Mouse (Mus musculus) kidney, postnatal 14 days (tissue): ENCODE data around the gene Creb3.

Experiments used
- DNase-seq: peaks from one replicate; pipeline ENCODE4 v3.0.0; 2022; ENCODE audit warnings: mixed read lengths

The Creb3 gene

DNA sequence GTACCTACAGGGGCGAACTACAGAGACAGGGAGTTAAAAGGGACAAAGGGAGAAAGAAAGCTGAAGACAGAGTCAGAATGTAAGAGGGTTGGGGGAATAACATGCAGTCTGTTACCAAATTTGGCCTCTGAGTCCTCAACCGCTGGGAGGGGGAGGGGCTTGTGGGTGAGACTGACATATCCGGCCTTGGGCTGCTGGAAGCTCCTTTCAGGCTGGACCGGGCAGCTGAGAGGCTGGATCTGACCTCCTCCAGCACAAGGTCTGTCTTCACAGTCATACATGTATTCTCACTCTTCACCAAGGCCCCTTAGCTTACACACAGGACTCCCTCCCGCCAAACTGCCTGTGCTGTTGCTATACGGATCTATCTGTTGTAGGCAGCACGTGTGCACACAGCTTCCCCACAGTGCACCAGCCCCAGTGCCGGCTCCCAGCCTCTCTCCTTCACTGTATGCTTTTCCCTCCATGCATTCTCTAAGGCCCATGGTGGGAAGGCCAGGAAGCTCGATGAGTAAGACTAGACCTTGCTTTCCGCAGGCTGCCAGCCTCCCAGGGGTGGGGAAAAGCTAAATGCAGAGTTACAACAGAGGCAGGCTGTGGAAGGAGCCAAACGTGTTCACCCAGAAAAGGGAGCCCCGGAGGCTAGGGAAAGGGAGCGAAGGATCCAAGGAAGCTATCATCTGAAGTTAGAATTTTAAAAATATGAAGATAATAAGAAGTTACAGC is 3.3 kb upstream of the Creb3 start:
- DNase-seq, result peak; percentile 89

DNA sequence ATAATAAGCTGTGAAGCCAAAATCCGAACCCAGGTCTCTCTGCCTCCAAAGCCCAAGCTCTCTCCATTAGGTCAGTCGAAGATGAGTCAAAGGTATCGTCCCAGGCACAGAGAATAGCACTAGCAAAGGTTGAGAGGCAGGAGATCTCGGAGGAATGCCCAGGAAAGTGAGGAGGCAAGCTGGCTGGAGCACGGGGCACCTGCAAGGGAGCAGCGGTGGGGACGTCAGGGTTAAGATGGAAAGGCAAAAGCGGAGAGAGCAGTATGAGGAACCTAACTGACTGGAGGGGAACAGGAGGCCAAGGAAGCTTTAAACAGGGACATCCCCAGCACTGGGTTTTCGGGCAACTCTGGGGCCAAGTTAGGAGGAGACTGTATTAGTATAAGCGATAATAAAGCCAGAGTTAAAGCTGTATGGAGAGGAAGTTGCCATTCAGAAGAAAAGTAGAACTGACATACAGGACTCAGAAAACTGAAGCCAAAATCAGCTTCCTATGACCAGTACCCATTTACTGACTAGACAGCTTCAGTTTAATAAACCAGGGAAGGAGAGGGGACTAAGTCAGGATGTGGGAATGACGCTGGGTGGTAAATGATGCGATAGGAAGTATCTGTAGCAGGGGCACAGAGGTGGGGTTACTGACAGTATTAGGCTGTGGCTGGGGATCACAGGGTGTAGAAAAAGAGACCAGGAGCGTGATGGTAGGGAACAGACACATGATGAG is 2.5 kb upstream of the Creb3 start:
- no peak for DNase-seq

DNA sequence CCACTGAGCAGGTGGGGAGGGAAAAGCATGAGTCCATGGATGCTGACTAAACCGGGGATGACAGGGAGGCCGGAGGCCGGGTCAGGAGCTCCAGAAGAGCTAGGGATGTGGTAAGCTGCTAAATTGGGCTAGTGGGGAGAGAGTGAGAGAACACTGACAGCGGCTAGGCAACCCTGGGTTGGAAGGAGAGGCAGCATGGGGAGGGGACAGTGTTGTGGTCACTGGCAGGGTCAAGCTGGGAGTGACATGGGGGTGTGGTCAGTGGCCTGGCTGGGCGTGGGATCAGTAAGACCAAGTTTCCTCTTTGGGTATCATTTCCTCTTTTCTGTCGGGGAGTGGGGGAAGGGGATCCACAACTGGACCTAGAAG is 1.9 kb upstream of the Creb3 start:
- DNase-seq, result peak; percentile 74

DNA sequence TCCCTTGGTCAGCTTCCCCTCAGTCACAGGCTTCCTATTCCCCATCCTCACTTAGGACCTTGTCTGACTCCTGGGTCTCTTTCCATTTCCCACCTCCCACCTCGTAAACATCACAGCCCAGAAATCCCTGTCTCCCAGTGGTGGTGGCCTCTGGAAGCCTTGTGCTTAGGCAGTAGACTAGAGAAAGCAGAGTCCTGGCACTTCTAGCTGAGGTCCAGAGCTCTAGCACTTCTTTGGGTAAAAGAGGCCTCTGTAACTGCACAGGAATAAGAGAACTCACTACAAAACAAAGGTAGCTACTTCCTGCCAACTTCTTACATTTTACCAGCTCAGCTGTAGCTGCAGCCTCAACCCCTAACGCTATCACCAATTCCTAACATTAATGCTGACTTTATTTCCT is 1.2 kb upstream of the Creb3 start:
- DNase-seq, result no peak

DNA sequence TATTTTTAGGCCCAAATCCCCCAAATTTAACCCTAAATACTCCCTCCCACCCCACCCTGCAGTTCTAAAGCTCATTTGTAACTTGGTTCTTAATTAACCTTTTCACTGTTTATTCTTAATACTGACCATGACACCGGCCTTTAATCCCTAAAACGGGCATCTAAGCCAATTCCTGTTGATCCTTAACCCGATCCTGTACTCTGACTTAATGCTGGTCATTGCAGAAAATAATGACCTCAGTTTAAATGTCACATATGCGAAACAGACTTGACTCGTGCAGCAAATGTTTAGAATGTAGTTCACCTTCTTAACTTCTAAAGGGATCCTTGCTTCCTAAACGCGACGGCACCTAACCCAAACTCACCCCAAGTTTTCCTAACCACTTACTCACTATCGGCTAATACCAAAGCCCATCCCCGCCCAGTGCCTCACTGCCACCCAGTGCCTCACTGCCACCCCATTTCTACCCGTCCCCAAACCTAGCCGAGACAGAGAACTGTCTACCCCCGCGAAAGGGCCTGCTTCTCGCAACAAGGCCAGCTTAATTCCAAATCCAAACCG is 616 bp upstream of the Creb3 start:
- DNase-seq, result no peak

DNA sequence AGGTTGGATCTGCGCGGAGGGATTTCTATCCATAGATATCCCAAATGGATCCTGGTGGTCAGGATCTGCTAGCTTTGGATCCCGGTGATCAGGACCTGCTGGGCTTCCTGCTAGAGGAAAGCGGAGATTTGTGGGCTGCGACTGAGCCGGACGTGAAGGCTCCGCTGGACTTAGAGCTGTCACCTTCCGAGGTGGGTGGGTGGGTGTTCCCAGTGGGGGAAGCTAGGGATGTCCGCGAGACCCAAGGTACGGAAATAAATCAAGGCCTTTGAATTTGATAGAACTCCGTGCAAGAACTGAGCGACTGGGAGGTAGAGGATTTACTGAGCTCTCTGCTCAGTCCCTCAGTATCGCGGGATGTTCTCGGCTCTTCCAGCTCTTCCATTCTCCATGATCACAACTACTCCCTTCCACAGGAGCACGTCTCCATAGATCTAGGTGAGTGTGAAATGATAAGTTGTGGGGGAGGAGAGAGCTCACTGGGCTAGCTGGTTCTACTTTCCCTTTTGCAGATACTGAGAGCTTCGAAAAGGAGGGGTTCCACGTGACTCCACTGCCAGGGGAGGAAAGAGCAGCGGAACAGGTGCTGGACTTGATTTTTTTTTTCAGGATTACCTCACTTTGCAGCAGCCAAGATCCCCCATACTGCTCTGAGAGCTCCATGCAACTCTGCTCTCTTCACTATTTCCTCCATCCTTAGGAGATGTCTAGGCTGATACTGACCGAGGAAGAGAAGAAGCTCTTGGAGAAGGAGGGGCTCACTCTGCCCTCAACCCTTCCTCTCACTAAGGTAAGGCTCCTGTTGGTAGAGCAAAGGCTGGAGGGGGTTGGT is 853 bp downstream of the Creb3 start:
- DNase-seq, result no peak

DNA sequence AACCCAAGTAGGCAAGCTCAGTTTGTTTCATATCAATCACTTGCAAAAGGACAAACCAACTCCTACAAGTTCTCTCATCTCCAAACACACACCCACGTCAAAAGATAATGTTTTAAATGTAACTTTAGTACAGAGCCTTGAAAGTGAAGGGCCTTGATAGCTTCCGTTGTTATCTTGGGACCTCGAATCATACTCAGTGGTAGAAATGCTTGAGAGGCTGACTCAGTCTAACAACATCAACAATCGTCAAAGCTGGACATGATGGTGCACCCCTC is 1.4 kb downstream of the Creb3 start:
- no peak for DNase-seq

DNA sequence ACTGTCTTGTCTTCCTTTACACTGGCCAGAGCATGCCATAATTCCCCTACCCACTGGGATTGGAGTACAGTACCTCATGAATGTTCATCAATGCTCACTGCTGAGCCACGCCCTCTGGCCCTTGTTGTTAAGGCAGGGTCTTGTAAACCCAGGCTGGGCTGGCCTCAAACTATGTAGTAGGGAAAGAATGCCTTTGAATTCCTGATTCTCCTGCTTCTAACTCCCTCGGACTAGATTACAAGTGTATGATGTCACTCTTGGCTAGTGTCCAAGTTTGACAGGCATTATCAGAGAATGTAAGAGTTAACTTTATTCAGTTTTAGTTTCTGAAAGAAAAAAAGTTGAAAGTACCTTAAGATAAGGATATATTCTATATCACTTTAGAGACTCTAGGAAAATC is 2.1 kb downstream of the Creb3 start:
- DNase-seq, result no peak

DNA sequence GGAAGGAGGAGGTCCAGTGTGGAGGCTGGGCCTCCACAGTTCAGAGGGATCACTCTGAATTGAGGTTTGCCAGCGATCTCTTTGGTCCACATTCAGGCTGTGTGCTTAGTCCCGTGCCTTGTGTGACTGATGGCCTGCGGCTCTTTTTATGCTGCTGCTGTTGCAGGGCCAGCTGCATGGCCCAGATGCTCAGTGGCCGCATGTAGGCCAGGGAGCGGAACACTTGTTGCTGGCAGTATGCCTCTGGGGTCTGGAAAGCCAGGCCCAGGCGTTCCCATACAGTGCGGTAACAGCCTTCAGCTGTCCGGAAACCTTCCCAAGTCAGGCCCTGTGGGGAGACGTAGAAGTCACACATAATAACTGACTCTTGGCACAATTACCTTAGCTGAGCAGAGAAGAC is 5.0 kb downstream of the Creb3 start:
- no peak for DNase-seq

DNA sequence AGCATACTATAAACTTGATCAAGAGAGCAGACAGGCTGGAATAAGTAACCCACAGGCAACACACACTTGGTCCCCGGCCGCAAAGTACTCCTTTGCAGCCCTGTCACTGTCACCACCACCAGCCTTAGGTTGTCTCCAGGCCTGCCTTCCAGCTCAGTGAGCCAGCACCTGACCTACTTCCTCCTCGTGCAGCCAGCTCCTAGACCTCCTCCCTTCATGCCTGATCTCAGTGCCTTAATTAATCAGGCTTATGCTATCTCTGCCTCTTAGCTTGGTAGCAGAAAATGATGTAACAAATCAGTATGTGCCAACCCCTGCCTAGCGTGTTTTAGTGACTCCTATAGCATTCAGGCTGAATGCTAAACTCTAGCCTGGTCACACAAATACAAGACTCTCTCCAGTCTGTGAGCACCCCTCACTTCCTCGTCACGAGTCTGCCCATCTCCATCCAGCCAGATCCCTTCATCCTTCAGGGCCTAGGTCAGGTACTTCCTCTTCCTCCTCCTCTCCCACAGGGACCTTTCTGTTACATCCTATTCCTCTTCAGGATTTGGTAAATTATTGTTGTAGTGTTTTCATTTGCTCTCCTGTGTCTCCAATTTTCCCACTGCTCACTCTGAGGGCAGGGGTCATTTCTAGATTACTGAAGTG is 9.4 kb downstream of the Creb3 start:
- no peak for DNase-seq

DNA sequence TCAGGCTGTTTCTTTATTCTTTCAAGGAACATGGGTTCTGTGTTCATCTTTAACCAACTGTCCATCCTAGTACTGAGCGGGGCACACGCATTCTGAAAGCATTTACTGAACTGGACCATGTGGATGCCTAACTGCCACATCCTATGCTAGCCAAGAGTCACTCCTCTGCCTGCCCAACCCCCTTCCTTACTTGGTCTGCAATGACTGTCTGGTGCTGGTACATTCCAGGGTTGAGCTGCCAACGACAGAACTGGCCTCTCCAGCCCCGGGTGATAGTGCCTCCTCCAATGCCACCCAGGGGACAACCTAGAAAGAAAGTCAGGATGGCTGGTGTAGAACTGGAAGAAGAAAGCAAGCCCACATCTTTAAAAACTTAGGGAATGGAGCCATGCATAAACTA is 11.4 kb downstream of the Creb3 start:
- no peak for DNase-seq

DNA sequence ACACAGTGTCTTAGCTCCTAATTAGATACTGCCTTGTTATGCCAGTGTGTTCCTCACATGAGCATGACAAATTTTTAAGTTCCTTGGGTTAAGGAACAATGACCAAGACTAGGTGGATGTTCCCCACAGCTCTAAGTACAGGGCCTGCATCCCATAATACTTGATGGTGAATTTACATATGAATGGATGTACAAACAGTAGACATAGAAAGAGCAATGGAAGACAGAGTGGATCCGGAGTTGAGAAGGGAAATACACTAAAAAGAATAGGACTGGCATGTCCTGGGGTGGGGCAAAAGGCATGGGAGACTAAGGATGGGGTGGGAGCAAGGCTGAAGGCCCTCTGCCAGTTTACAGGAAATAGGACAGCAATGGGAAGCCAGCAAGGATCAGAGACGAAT is 13.2 kb downstream of the Creb3 start:
- DNase-seq, result no peak

DNA sequence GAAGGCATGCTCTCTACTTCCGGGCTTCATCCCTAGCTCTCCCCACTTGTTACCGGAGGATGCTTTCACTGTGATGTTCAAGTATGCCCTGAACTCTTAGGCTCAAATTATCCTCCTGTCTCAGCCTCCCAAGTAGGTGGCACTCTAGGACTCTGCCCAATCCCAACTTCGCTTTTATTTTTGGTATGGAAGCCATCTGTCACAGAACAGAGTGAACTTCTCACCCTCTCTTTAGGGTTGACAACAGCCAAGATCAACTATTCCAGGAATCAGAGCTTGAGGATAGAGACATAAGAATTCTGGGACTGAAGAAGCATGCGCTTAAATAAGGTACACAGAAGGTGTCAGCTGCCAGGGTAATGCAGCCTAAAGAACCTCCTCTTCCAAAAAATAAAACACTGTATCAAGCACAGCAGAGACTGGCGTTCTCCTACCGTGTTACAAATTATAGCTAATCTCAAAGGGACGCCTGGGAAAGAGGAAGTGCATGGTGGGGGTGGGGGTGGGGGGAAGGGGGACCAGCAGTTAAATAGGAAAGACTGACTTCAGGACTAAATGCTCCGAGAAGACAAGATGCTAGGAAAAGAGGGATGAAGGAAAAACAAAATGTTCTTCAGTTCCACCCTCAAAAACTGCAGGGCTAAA is 15.2 kb downstream of the Creb3 start:
- DNase-seq, result no peak

DNA sequence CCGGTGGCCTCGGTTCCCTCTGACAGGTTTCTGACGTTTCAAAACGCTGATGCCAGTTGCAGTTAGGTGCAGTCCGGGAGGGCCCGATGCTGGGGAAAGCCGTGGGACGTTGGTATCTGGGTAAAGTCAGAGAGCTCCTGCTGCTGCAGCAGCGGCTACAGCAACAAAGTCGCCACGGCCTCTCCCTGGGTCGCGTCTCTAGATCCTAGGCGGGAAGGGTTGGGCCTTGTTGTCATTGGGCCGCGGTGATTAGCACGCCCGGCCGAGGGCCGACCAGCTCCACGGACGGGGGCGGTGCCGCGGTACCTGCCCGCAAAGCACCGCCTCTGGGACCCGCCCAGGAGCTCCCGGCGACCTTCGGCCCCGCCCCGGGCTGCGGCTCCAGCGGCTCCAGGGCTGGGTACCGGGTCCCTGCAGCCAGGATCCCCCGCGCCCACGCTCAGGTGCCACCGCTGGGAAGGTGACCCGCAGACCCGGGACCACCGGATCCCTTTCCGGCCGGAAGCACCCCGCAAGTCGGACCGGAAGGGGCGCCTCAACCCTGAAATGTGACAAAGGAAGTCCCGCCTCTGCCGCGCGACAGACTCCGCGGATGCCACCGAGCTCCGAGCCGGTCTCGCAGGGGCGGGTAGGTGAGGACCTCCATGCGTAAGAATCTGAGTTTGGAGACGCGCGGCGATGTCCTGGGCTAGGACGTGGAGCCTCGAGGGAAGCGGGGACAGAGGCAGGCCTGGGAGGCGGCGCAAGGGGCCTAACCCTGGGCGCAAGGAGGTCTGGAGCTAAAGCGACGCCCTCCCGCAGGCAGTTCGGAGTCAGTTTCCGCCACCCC is 16.5 kb downstream of the Creb3 start, which contains the start of the genes Rgp1 and Gba2:
Gene Rgp1, plus strand, starts transcription at position 340 of the 829 bp plus-strand sequence.
Gene Gba2, minus strand, starts transcription at position 498 of the 829 bp plus-strand sequence.
- peak; percentile 95 for DNase-seq

DNA sequence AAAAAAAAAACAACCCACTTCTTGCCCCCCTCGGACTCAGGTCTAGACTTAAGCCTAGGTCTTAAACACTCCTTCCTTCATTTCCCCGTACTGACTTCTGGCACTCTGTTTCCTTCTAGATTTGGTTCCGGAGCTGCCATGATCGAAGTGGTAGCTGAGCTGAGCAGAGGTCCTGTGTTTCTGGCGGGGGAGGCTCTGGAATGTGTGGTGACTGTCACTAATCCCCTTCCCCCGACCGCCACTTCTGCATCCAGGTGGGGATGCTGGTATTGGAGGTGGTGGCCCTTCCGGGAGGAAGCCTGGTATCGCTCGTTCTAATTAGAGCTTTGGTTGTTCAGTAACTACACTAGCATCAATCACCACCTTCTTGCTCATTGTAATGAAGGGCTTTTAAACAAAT is 17.1 kb downstream of the Creb3 start:
- DNase-seq, result no peak

DNA sequence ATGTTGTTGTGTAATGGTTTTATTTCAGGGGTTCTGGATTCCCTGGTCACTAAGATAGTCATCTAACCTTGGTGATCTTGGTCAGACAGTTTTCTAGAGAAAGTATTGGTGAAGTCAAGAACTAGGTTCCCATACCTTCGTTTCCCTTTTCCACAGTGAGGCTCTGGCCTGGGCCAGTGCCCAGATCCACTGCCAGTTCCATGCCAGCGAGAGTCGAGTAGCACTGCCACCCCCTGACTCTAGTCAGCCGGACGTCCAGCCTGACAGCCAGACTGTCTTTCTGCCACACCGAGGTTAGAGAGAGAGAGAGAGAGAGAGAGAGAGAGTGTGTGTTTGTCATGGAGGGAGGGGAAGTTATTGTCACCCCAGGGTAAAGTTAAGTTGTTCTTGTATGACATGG is 17.6 kb downstream of the Creb3 start:
- no peak for DNase-seq

DNA sequence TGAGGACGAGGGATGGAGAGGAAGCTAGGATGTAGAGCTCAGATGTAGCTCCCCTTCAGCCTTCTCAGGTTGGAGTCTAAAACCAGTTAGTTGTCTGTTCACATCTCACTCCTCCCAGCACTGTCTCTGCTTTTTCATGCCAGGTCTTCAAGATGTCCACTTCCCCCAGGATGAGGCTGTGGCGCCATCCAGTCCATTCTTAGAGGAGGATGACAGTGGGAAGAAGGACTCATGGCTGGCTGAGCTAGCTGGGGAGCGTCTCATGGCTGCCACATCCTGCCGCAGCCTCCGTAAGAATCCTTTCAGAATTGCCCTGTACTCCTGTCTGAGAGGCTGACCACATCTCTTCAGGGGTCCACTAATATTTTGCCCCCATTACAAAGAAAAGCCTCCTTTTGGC is 18.6 kb downstream of the Creb3 start:
- DNase-seq, result no peak

DNA sequence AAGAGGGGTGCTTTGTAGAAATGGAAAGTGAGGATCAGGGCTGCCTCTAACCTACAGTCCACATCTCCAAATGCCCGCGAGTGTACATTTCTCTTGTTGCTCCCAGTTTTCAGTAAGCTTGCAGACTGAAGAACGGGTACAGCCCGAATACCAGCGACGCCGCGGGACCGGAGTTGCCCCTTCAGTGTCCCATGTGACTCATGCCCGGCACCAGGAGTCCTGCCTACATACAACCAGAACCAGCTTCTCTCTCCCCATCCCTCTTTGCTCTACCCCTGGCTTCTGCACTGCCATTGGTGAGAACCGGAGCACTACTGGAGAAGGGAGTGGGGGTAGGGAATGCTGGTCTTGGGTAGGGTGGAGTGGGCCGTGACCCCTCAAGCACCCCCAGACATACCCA is 19.2 kb downstream of the Creb3 start:
- no peak for DNase-seq

DNA sequence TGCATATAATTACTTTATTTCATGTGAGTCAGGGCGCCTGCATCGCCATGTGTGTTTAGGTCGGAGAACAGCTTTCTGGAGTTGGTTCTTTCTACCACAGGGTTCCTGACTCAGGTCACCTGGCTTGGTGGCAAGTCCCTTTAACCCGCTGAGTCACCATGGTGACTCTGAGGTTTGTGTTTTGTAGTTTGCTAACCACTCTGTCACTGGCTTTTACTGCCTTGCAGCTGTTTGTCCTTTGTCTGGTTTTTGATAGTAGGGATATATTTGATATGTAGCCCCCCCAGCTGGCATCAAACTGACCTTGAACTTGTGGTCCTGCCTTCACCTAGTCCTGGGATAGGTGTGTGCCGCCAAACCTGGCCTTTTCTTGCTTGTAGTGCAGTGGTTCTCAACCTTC is 20.1 kb downstream of the Creb3 start:
- no peak for DNase-seq

DNA sequence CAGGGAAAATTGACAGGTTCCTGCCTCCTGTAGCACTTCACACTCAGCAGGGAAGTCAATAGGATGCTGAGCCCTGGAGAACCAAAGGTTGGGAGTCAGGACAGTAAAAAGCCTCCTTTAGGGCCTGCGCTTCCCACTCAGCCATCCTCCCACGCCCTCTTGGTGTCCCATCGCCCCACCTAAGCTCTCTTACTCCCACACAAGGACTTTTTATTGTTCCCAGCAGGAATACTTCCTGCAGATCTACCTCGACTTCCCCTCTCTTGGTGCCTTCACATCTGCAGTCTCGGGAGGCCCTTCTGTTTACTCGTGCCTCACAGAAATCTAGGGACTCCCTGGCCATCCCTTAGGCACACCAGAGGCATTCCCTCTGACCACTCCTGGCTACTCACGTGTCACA is 21.3 kb downstream of the Creb3 start:
- no peak for DNase-seq
